Mouse (Mus musculus) embryonic facial prominence, embryonic 10.5 days (tissue): ENCODE measurements around the gene Clec16a. TPM values are rescaled to one million over a fixed set of nuclear protein-coding genes. Genes with fewer than 3 reads are reported as not detected.

ENCODE experiments used
- DNase-seq: peaks from one replicate; pipeline ENCODE4 v3.0.0-alpha.2; 2017; ENCODE audit warnings: low spot score
- H3K27ac ChIP-seq: fragments of 300-500 bp; sonication (generic); replicated peaks from 2 replicates; pipeline ENCODE4 v1.5.1; 2016; ENCODE audit warnings: mild to moderate bottlenecking
- H3K27me3 ChIP-seq: fragments of 300-500 bp; sonication (generic); replicated peaks from 2 replicates; pipeline ENCODE4 v1.6.1; 2016; ENCODE audit warnings: low read depth, mild to moderate bottlenecking; ENCODE audit not compliant: poor library complexity, severe bottlenecking
- H3K36me3 ChIP-seq: fragments of 300-500 bp; sonication (generic); replicated peaks from 2 replicates; pipeline ENCODE4 v1.6.1; 2016; ENCODE audit warnings: mild to moderate bottlenecking, moderate library complexity
- H3K4me1 ChIP-seq: fragments of 300-500 bp; sonication (generic); 2 replicates; pipeline ENCODE4 v1.6.1; 2016
- H3K4me3 ChIP-seq: fragments of 300-500 bp; sonication (generic); 2 replicates; pipeline ENCODE4 v1.5.1; 2016; ENCODE audit warnings: mild to moderate bottlenecking, moderate library complexity
- H3K9me3 ChIP-seq: fragments of 300-500 bp; sonication (generic); 2 replicates; pipeline ENCODE4 v1.6.1; 2016; ENCODE audit warnings: mild to moderate bottlenecking
- WGBS: fragments of 180-500 bp; shearing (Covaris S2); methylation state at CpG from one replicate; pipeline ENCODE4 v1.1.7; 2016; 5-methylcytosine and 5-hydroxymethylcytosine counted together
- polyA plus RNA-seq: library from polyadenylated mRNA; unstranded; fragments of >200 nt; fragmentation: Nextera tagmentation; extraction: Ambion mirVana; gene quantifications from 2 replicates; pipeline ENCODE4 v1.2.1, GENCODE M21; 2016

Gene Clec16a
- polyA plus RNA-seq, 1 experiment from 2014 or later = 30.7 TPM

DNA sequence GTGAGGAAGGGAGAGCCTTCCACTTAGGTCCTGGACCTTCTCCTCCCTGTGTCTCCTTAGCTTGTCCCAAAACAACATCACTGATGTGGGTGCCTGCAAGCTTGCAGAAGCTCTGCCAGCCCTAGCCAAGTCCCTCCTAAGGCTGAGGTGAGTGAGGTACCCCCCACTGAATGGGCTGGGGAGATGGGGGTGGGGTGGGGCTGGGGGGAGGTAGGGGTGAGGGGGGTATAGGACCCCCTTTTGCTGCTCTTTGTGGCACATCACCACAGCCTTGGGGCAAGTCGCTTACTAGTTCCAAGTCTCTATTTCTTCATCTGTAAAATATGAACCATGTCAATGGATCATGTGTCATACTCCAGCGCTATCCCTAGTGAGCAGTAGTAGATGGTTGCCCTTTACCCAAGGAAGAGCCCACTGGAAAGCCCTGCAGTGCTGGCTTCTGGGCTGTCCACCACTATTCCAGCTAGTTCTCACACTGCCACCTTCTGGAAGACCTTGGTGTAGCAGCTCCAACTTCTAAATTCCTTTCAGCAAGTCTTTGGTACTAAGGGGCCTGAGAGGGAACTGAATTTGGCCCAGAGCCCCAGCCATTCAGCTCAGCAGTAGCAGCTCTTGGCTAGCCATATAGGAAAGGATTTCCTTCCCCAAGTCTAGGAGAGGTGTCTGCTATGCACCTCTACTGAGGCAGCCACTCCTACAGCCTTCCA lies 24.1 kb upstream of the Clec16a start:
- H3K4me3 ChIP-seq = no peak overlapping the region
- H3K27me3 ChIP-seq = no peaks in the 10 kb centered on the region
- H3K4me1 ChIP-seq = peaks cover 16% of the 10 kb centered on the region
- H3K27ac ChIP-seq = no peak overlapping the region
- no peaks in the 10 kb centered on the region for H3K36me3 ChIP-seq
- H3K9me3 ChIP-seq = no peaks in the 10 kb centered on the region
- DNase-seq = peak; percentile 80
- WGBS = 44% methylated on average over 2 of the region's 2 CpGs

DNA sequence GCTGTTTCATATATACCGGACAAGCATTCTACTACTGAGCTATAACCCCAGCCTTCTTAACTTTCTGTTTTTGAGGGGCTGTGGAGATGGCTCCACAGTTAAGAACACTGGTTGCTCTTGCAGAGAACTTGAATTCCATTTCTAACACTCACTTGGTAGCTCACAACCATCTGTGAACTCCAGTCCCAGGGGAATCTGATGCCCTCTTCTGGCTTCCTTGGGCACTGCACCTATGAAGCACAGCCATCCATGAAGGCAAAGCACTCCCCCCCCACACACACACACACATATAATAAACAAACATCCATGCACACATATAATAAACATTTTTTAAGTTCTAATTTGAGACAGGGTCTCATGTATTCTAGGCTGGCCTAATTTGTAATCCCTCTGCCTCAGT lies 22.3 kb upstream of the Clec16a start:
- Histone ChIP-seq H3K4me1 (peaks cover 5% of the 10 kb centered on the region), H3K9me3 (no peaks in the 10 kb centered on the region), H3K27me3 (no peaks in the 10 kb centered on the region), H3K36me3 (no peaks in the 10 kb centered on the region), H3K27ac (no peak overlapping the region), H3K4me3 (no peak overlapping the region)
- DNase-seq = peak; percentile 74
- 95% methylated on average over 1 of the region's 1 CpGs for WGBS

DNA sequence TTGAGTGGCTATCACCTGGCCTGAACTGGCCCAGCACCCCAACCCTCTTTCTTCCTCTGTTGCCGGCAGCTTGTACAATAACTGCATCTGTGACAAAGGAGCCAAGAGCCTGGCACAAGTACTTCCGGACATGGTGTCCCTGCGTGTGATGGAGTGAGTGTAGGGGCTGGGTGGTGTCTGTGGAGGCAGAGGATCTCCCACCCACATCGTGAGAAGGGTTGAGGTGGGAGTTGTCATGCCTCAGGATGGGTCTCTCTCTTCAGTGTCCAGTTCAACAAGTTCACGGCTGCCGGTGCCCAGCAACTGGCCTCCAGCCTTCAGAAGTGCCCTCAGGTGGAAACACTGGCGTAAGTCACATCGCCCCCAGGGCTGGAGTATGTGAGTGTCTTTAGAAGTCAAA lies 21.5 kb upstream of the Clec16a start:
- Histone ChIP-seq H3K4me1 (no peaks in the 10 kb centered on the region), H3K9me3 (no peaks in the 10 kb centered on the region), H3K27me3 (no peaks in the 10 kb centered on the region), H3K27ac (no peak overlapping the region), H3K36me3 (no peaks in the 10 kb centered on the region), H3K4me3 (no peak overlapping the region)
- DNase-seq = no peak
- WGBS = 88% methylated on average over 8 of the region's 8 CpGs

DNA sequence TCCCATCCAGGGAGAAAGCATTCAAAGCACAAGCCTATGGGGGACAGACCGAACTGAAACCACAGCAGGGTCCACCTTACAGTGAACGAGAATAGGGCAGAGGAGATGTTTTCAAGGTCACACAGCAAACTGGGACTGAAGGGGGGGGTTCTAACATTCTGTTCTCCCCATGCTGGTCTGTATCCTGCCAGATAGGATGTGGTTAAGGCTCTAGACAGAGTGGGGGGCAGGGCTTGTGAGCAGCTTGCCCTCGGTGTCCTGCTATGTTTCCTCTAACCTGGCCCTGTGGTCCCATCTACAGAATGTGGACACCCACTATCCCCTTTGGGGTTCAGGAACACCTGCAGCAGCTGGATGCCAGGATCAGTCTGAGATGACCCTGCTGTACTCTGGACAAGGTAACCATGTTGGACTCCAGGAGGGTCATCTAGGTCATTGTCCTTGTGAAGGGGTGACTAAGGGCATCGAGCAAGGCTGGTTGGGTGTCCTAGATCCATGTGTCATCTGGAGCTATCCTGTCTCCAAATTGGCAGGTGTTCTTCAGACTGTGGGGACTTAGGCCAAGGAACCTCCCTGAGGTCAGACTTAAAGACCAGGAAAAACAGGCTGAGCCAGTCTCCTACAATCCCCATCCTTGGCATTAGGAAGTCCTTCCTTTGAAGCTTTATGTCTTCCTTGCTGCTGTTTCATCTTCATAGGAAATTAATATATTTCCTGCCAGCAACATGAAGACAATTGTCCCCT lies 20.1 kb upstream of the Clec16a start:
- H3K36me3 ChIP-seq = peaks cover 9% of the 10 kb centered on the region
- H3K27me3 ChIP-seq = no peaks in the 10 kb centered on the region
- no peaks in the 10 kb centered on the region for H3K9me3 ChIP-seq
- no peak overlapping the region for H3K4me3 ChIP-seq
- DNase-seq = no peak
- no peaks in the 10 kb centered on the region for H3K4me1 ChIP-seq
- H3K27ac ChIP-seq = no peak overlapping the region
- 83% methylated on average over 4 of the region's 4 CpGs for WGBS

DNA sequence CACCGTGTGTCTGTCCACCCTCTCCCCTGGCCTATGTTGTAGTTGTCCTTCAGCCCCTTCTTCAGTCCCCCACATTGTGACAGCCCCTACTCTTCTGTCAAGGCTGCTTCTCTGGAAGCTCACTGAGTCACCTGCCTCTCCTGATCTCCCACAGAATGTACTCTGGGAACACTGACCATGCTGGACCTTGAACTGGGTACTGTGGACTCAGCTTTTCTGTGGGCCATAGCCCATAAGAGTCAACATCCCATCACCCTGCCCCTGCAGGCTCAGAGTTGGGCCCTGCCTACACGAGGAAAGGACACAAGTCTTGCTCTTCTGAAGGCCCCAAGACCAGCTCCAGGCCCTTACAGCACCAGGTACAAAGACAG lies 19.5 kb upstream of the Clec16a start:
- Histone ChIP-seq H3K27me3 (no peaks in the 10 kb centered on the region), H3K9me3 (no peaks in the 10 kb centered on the region), H3K4me1 (no peaks in the 10 kb centered on the region), H3K27ac (no peak overlapping the region), H3K4me3 (no peak overlapping the region), H3K36me3 (peaks cover 14% of the 10 kb centered on the region)
- DNase-seq = no peak
- 68% methylated on average over 2 of the region's 2 CpGs for WGBS

DNA sequence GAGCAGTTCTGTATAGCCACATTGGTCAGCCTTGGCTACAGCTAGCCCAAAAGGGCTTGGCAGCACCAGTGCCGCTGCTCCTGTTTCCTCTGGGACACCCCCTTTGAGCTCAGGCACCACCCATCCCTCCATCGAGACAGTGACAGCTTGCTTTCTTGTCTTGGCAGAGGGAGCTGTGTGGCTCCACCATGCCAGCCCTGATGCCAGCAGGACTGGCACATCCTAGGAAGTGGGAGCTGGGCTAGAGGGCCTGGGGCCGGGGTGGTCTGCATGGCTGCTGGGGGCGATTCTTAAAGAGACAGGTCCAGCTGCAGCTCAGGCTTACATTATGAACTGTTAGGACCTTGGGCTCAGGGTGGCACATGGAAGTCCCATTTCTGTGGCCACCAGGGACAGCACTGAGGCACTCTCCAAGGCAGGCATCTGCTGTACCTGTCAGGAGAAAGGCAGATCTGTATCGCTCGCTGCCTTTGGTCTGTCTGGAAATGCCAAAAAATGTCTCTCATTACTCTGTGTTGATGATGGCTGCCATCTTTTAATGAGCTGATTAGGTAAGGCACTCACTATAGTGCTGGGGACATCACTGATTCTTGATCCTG lies 18.0 kb upstream of the Clec16a start:
- Histone ChIP-seq H3K9me3 (no peaks in the 10 kb centered on the region), H3K36me3 (peaks cover 28% of the 10 kb centered on the region), H3K27ac (no peak overlapping the region), H3K4me3 (no peak overlapping the region), H3K4me1 (no peaks in the 10 kb centered on the region), H3K27me3 (no peaks in the 10 kb centered on the region)
- 78% methylated on average over 6 of the region's 6 CpGs for WGBS
- DNase-seq = no peak

DNA sequence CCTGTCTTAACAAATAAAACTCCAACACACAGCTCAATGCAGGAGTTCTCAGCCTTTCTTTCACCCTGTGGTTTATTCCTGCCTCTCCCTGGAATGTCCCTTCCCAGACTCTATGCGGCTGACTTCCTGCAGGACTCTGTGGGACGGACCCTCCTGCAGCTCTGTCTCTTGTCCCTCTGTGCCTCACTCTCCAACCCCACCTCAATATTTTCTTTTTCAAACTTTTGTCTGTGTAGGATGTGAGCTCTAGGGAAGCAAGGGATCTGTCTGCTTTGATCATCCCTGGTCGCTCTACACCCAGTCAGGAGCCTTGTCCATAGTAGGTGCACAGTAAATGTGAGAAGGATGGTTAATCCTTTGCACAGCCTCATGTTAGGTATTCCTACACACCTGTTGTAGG lies 16.8 kb upstream of the Clec16a start:
- H3K9me3 ChIP-seq = no peaks in the 10 kb centered on the region
- no peak overlapping the region for H3K27ac ChIP-seq
- WGBS = 84% methylated on average over 3 of the region's 3 CpGs
- H3K27me3 ChIP-seq = no peaks in the 10 kb centered on the region
- H3K4me1 ChIP-seq = no peaks in the 10 kb centered on the region
- H3K36me3 ChIP-seq = peaks cover 31% of the 10 kb centered on the region
- DNase-seq = no peak
- H3K4me3 ChIP-seq = no peak overlapping the region

DNA sequence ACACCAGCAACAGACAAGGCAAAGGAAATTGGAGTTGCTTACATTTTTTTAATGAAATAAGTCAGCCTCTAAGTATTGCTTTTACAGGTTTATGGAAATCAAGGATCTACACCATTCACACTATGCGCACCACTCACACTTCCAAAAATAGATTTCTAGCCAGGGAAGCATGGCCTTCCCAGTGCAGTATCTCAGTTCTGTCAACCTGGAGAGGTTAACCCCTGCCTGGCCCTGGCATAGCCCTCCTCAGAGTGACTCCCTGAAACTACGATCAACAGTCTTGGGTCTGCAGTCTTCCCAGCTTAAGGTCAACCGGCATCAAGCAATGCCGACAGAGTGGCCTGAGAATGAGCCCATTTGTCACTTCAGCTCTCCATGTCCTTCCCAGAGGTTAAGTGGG lies 15.0 kb upstream of the Clec16a start:
- Histone ChIP-seq H3K27ac (no peak overlapping the region), H3K4me1 (no peaks in the 10 kb centered on the region), H3K36me3 (peaks cover 45% of the 10 kb centered on the region), H3K9me3 (no peaks in the 10 kb centered on the region), H3K4me3 (no peak overlapping the region), H3K27me3 (no peaks in the 10 kb centered on the region)
- DNase-seq = no peak
- WGBS = 95% methylated on average over 4 of the region's 4 CpGs

DNA sequence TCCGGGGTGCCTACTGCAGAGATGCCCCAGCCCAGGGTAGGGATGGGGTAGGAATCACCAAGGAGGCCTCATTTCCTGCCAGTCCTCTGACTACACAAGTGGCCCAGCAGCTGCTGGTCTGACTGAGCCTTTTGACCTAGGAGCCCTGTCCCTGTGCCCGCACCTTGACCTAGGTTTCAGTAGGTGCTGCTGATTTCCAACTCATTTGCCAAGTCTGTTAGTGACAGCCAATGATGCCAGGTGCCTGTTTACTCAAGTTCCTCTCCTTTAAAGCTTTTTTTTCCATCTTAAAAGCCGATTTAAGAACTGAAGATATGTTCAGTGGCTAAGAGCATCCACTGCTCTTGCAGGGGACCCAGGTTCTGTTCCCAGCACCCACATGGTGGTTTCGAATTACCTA lies 11.4 kb upstream of the Clec16a start:
- H3K27ac ChIP-seq = no peak overlapping the region
- no peak for DNase-seq
- H3K36me3 ChIP-seq = peaks cover 62% of the 10 kb centered on the region
- no peaks in the 10 kb centered on the region for H3K27me3 ChIP-seq
- peaks cover 3% of the 10 kb centered on the region; the same call in 1 of the 2 replicates for H3K4me1 ChIP-seq
- H3K4me3 ChIP-seq = no peak overlapping the region
- WGBS = 87% methylated on average over 4 of the region's 4 CpGs
- no peaks in the 10 kb centered on the region for H3K9me3 ChIP-seq

DNA sequence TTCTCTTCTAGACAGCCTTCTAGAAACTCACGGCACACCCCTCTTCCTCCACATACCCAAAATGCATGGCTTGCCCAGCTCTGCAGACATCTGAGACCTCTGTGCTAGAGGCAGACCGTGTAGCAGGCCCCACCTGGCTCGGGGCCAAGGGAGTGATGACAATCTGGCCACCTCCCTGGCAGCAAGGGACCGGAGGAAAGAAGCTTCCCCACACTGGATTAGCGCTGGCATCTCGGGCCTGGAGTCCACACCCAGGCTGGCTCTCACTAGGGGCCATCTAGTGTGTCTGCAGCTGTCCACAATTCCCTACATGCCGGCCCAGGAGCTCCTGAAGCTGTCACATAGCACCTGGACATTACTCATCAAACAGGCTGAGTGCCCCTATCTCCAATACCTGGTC lies 10.6 kb upstream of the Clec16a start:
- H3K27me3 ChIP-seq = no peaks in the 10 kb centered on the region
- 89% methylated on average over 7 of the region's 7 CpGs for WGBS

DNA sequence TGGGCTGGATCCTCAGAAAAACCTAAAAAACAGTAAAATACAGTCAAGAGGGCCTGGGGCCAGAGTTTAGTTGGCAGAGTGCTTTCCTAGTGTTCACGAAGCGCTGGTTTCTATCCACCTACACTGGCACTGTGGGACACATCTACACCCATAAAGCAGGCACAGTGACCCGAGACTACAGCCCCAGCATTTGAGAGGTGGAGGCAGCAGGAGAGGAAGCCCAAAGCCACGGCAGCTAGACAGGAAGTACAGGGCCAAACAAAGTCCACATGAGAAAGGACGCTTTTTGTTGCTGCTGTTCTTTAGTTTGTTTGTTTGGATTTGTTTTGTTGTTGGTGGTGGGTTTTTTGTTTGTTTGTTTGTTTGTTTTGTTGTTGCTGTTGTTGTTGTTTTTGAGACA lies 8.8 kb upstream of the Clec16a start:
- Histone ChIP-seq H3K36me3 (peaks cover 46% of the 10 kb centered on the region), H3K4me3 (no peak overlapping the region), H3K4me1 (peaks cover 27% of the 10 kb centered on the region), H3K27ac (no peak overlapping the region), H3K9me3 (no peaks in the 10 kb centered on the region), H3K27me3 (no peaks in the 10 kb centered on the region)
- 77% methylated on average over 5 of the region's 5 CpGs for WGBS
- no peak for DNase-seq

More for the DNA sequence above, 10.6 kb upstream of the Clec16a start:
- Histone ChIP-seq H3K9me3 (no peaks in the 10 kb centered on the region), H3K36me3 (peaks cover 60% of the 10 kb centered on the region), H3K27ac (no peak overlapping the region), H3K4me1 (peaks cover 10% of the 10 kb centered on the region), H3K4me3 (no peak overlapping the region)
- DNase-seq = no peak

DNA sequence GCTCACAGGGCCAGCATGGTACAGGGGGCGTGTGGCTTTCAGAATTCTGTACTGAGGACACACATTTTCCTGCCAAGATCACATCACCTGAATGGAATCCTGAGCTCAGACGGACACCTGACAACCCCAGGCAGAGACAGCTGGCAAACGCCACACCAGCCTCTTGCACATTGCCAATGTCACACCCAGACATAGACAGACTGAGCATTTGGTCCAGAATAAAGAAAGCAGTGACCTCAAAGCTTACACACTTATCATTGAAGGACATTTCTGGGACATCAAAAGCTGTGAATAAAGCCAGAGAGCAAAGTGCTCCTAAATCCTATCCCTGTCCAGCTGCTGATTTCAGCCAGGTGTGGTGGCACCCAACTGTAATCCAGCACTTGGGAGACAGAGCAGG lies 8.2 kb upstream of the Clec16a start:
- no peak for DNase-seq
- no peaks in the 10 kb centered on the region for H3K27me3 ChIP-seq
- no peaks in the 10 kb centered on the region for H3K9me3 ChIP-seq
- H3K4me1 ChIP-seq = peaks cover 34% of the 10 kb centered on the region
- peaks cover 40% of the 10 kb centered on the region for H3K36me3 ChIP-seq
- WGBS = 84% methylated on average over 3 of the region's 3 CpGs
- H3K27ac ChIP-seq = no peak overlapping the region
- H3K4me3 ChIP-seq = no peak overlapping the region
